In genomic region chr16:91561099-91561498, GRCm38 (mm10) we compare ENCODE assay signal across 8 mouse cellular contexts. TPM values are rescaled to one million over a fixed set of nuclear protein-coding genes. Genes with fewer than 3 reads are reported as not detected.
DNase-seq lines count a peak whose midpoint lies in the region; ATAC-seq lines count a peak whose summit lies in the region.

No protein-coding gene starts in this region.

- peaks cover 14% of the 10 kb centered on the region for H3K36me3 ChIP-seq in liver, embryonic 16.5 days (ENCODE audit: control insufficient read depth, insufficient read depth)

- no peak overlapping the region for H3K4me2 ChIP-seq in liver, embryonic 16.5 days (ENCODE audit: low read depth, low read length)

- no peak overlapping the region for H3K4me3 ChIP-seq in liver, embryonic 16.5 days (ENCODE audit: low read depth, low read length)

- H3K9me3 ChIP-seq in liver, embryonic 16.5 days (replicated peaks; ENCODE audit: control insufficient read depth, low read length) = no peaks in the 10 kb centered on the region

- H3K27ac ChIP-seq in liver, embryonic 16.5 days (ENCODE audit: low read length) = 0 out of 2 replicates have a peak overlapping the region, but pooled peaks have one; percentile 9

- H3K27me3 ChIP-seq in liver, embryonic 16.5 days (ENCODE audit: control insufficient read depth, insufficient read depth, low read depth, low read length) = no peaks in the 10 kb centered on the region

- no peak for ATAC-seq in CD4-positive, CD25-positive, alpha-beta regulatory T cell, adult 4 months
- ATAC-seq in liver, embryonic 16.5 days (ENCODE audit: low read depth) = peak; percentile 40; the same call in 1 of the 2 replicates

- peak; percentile 68 for DNase-seq in CD4-positive, CD25-positive, alpha-beta regulatory T cell, adult 2 months (ENCODE audit: low read depth, low spot score)
- peak; percentile 47 for DNase-seq in kidney, postnatal 25 days
- no peak for DNase-seq in kidney, adult 8-10 months
- peak; percentile 73 for DNase-seq in embryo, embryonic 10 days (ENCODE audit: low spot score)
- DNase-seq in retina, embryonic 14.5 days (ENCODE audit: low spot score) = peak; percentile 68
- DNase-seq in right cerebral cortex, postnatal 36 days (ENCODE audit: low spot score in 2 of 2) = no peak

- WGBS in liver, embryonic 16.5 days (ENCODE audit: insufficient replicate concordance) = 58% methylated on average over 9 of the region's 9 CpGs

- peaks cover 15% of the 10 kb centered on the region for H3K4me1 ChIP-seq in liver, embryonic 16.5 days (ENCODE audit: control insufficient read depth, low read depth, low read length)

- H3K9ac ChIP-seq in liver, embryonic 16.5 days (ENCODE audit: low read depth, low read length) = no peak overlapping the region

RNA-seq across cellular contexts. Expression of gene Ifngr2, which starts 14.2 kb away (rescaled TPM):
- polyA plus RNA-seq in CD4-positive, CD25-positive, alpha-beta regulatory T cell, adult 4 months (2017; shearing (Covaris generic)) = 10 to 100 TPM; 29.9 to 35.3 TPM
- 18.6 and 22.2 TPM in 2 replicates for polyA plus RNA-seq in liver, embryonic 16.5 days (2015; fragmentation: Nextera tagmentation; extraction: Ambion mirVana)

RNA-seq across cellular contexts. Expression of gene Tmem50b, which starts 36.5 kb away (rescaled TPM):
- 10 to 100 TPM; 27.7 to 38.4 TPM for polyA plus RNA-seq in CD4-positive, CD25-positive, alpha-beta regulatory T cell, adult 4 months (2017; shearing (Covaris generic))
- polyA plus RNA-seq in liver, embryonic 16.5 days (2015; fragmentation: Nextera tagmentation; extraction: Ambion mirVana) = 7.1 and 7.4 TPM in 2 replicates

RNA-seq across cellular contexts. Expression of gene Dnajc28, which starts 57.7 kb away (rescaled TPM):
- polyA plus RNA-seq in CD4-positive, CD25-positive, alpha-beta regulatory T cell, adult 4 months (2017; shearing (Covaris generic)) = 1 to 10 TPM; 1.6 to 2.9 TPM
- 2.2 and 2.6 TPM in 2 replicates for polyA plus RNA-seq in liver, embryonic 16.5 days (2015; fragmentation: Nextera tagmentation; extraction: Ambion mirVana)

Comparison
In these comparisons a context has a peak if more than half of its experiments do, and no peak if none do; other contexts are left out.
1. DNase-seq: peak in CD4-positive, CD25-positive, alpha-beta regulatory T cell, adult 2 months (single experiment), kidney, postnatal 25 days (2 of 2), embryo, embryonic 10 days (single experiment) and retina, embryonic 14.5 days (single experiment); none in kidney, adult 8-10 months (0 of 2) and right cerebral cortex, postnatal 36 days (0 of 2).